Mouse (Mus musculus): ENCODE measurements at regions not wholly inside any gene's neighbourhood (a gene's known extent, or its start where the extent isn't known, plus 50 kb on each side); places are given as distances from the start of the nearest gene placed in this dataset.
"Not testable (repeated sequence)": the region's sequence is repeated elsewhere in the genome, so short reads cannot be mapped to it uniquely, and the experiment has no call there.

DNA sequence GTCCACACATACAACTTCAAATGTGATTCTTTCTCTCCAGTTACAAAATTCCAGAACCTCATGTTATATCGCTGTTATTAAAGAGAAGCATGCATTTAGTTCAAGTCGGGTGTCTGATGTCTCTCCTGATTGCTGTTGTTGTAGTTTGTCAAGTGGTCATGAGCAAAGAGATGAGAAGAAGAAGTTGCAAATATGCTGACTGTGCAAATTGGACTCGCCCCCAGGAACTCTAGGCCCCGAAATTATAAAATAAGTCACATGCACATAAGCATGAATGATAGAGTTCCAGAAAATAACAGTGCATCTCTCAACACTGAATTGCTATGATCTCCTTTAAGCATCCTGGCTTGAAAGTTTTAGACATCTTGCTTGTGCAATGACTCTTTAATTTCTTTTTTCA is 53.3 kb downstream of the Kif2b start:
- no peak for DNase-seq (ENCODE audit: low read depth)

GRCm38 (mm10) chr11:91479236-91479635 is 98.1 kb downstream of the Kif2b start:
- DNase-seq (ENCODE audit: low read depth), result no peak

DNA sequence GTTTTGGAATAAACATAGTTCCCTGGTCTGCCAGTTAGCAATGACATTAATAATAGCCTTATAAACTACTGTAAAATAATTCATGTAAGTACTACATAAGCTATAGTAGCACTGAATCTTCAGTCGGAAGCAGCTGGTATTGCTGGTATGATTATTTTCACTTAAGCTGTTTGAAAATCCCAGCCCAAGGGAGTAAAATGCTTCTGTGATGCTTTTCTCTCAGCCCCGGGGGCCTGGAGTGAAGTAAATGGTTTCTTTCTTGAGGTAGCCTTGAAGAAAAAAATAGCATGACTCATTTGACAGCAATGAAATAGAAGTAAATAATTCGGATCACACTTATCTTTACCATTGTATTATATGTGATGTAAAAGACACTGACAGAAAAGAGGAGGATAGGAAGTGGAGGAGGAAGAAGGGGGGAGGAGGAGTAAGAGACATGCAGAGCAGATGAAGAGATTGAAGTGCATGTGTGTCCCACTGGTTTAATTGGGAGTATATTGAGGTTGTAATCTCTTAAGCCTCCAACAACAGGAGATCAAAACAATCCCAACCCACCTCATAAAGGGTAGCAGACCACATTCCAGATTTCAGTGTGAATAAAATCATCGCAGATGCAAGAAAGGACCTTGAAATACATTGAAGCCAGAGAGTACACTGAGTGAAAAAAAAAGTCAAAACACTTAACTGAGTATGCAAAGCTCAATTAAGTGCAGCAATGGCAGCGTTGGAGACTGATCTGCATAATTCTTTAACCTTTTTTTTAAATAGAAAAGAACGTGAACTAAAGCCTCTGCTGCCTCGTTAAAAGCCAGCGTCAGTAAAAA is 113.6 kb downstream of the Kif2b start:
- no peak for DNase-seq (ENCODE audit: low read depth)

DNA sequence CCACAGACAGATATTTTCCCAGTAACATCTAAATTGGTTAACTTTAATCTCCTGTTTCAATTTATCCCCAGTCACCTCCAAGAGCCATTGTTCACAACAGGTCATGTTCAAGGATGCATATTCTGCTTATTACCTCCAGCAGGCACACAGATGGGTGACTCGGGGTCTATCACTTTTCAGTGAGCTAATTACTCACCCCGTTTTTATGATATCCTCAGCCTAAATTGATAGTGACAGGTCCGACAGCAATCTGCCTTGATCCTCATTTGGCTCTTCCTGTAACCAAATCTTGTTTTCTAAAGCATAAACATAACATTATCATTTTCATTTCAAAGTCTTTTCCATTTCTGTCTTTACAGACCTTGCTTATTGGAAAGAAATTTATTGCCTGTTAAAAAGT is 115.4 kb downstream of the Kif2b start:
- no peak for DNase-seq (ENCODE audit: low read depth)

GRCm38 (mm10) chr11:91442361-91442760 is 135.0 kb downstream of the Kif2b start:
- DNase-seq (ENCODE audit: low read depth), result no peak

DNA sequence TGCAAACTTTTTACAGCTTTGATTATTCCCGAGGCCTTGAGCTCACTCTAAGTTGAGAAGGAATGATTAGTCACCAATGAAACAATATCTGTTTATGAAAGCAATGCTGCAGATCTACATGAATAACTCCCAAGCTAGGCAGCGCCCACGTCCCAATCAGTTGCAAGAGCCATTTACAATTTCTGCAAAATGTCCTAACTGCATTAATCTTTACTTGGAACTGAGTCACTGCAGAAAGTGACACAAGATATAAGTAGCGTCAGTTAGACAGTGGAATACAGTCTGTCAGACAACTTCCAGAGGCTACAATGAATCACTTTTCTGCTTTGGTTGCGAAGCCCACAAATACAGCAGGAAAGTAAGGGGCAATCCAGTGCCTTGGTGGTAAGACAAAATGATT is 145.2 kb downstream of the Kif2b start:
- no peak for DNase-seq (ENCODE audit: low read depth)

GRCm38 (mm10) chr11:91426731-91427130 is 150.6 kb downstream of the Kif2b start:
- DNase-seq (ENCODE audit: low read depth), result no peak

DNA sequence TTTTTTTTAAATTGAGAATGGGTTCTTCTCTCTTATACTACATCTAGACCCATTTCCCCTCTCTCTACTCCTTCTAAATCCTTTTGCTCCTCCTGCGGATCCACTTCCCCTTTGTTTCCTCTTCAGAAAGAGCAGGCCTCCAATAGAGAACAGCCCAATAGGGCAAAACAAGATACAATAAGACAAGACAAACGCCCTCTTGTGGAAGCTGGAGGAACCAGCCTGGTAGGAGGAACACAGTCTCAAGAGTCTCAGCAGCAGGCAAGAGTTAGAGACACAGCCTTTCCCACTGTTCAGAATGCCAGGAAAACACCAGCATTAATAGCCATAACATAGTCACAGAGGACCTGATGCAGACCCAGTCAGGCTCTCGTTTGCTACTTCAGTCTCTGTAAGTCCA is 190.2 kb downstream of the Kif2b start:
- DNase-seq (ENCODE audit: low read depth), result no peak

GRCm38 (mm10) chr11:91357029-91357428 is 220.3 kb downstream of the Kif2b start:
- DNase-seq (ENCODE audit: low read depth), result peak; percentile 2

GRCm38 (mm10) chr11:91342629-91343028 is 234.7 kb downstream of the Kif2b start:
- no peak for DNase-seq (ENCODE audit: low read depth)

DNA sequence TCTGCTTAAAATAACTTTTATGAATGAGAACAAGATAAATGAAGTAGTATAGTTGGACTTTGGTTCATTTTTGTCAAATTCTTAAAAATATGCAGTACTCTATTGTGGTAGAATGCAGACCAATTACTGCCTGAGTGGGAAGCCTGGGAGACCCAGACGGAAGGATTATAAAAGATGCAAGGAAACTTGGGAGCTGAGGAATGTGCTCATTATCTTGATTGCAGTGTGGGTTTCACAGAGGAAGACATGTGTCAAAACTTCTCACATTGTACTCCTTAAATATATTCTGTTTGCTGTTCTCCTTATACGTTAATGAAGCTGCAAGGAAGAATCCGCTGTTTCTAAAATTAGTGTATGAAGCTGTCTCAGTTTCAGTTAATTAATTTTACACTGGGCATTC is 244.3 kb downstream of the Kif2b start:
- no peak for DNase-seq (ENCODE audit: low read depth)

GRCm38 (mm10) chr11:91327543-91327942 is 249.8 kb downstream of the Kif2b start:
- DNase-seq (ENCODE audit: low read depth), result peak; percentile 64

- DNase-seq (ENCODE audit: low read depth), result no peak
Observed at GRCm38 (mm10) chr11:91310212-91310742, 267.1 kb downstream of the Kif2b start.

- DNase-seq (ENCODE audit: low read depth), result peak; percentile 21
Observed at GRCm38 (mm10) chr11:91289194-91290123, 287.9 kb downstream of the Kif2b start.

DNA sequence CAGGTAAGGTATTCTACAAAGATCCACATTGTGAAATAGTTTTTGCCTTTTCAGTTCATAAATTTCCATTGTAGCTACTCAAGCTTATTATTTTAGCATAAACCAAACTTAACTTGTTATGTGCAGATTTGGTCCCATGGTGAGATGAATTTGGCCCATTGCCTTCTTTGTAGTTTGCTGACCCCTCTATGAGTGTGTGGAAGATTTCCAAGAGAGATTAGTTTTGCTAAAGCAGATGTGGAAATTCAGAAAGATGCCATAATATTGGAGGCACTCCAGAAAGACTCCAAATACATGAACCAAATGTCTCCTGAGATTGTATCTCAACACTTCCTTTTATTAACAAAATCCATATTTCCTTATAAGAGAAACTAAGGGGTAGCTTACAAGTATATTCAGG is 291.0 kb downstream of the Kif2b start:
- DNase-seq (ENCODE audit: low read depth), result no peak

GRCm38 (mm10) chr11:91262216-91262615 is 315.1 kb downstream of the Kif2b start:
- no peak for DNase-seq (ENCODE audit: low read depth)

GRCm38 (mm10) chr11:91242061-91242460 is 335.3 kb downstream of the Kif2b start:
- DNase-seq (ENCODE audit: low read depth), result not testable (repeated sequence)

DNA sequence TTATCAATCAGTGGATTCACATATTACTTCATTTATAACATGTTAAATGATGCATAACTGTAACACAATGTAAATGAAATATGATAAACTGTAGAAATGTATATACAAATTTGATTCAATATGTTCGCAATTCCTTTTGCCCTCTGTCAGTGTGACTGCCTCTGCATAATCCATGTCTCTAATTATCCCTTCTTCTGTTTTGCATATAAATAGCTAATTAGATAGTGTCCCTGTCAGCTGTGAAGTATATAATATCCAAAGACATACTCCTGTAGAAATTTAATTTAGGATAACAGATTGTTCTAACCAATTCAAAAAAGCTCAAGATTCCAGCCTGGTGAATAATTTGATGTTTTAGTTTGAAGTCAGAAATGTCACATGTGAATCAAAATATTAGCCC is 361.2 kb downstream of the Kif2b start:
- no peak for DNase-seq (ENCODE audit: low read depth)

DNA sequence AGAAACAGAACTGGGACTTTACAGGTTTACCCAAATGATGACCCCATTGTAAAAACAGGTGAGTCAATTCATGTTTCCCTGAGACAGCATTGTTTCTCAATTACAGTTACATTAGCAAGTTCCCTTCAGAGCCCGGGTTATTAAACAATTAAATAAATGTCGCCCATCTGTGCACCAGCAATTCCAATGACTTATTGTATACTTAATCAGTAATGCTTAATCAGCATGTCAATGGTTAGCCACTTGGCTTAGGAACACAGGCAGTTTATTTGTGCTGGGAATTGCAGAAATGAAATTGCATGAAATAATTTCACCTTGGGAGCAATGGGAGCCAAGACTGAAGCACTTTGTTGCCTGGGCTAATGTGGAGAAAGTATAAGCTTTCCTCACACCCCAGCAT is 364.3 kb downstream of the Kif2b start:
- no peak for DNase-seq (ENCODE audit: low read depth)

- DNase-seq (ENCODE audit: low read depth), result no peak
Observed at GRCm38 (mm10) chr11:91206470-91206869, 370.9 kb downstream of the Kif2b start.

DNA sequence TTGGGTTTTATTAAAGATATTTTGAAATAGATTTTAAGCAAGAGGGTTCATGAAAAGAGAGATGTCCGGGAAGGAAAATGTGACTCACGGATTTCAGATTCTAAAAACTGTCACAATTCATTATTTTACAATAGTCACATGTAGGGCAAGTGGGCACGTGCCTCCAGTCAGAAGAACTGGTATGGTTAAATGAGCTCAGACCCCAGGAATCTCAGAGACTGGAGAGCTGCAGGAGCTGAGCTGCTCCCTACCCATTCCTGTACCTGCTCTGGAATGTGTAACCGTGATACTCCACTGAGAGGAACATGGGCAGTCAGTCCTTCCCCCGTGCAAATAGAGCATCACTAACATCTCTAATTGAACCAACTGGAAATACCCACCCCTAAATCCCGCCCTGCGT is 372.9 kb downstream of the Kif2b start:
- peak; percentile 70 for DNase-seq (ENCODE audit: low read depth)

GRCm38 (mm10) chr11:91196841-91197240 is 380.5 kb downstream of the Kif2b start:
- no peak for DNase-seq (ENCODE audit: low read depth)

DNA sequence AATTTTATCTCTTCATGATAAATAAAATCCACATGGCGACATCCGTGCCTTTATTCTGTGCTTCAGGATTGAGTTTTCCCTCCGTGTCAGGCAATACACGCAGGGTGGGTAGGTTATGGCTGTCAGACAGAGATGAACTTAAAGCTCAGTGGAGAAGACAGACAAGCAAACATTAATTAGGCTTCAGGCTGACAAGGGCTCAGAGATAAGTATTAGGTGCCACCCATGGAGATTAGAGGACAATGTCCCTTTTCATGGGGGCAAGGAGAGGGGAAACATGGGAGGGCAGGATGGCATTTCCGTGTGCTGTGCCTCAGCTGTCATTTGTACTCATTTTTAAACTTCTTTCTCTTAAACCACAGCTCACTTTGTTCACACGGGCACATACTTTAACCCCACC is 381.0 kb downstream of the Kif2b start:
- no peak for DNase-seq (ENCODE audit: low read depth)
